Mouse (Mus musculus): ENCODE results near the gene Fzd7.

Fzd7 gene

GRCm38 (mm10) chr1:59472368-59473180 is 9.7 kb upstream of the Fzd7 start:
- no peak for DNase-seq

- no peak for DNase-seq
These were observed 9.1 kb upstream of the Fzd7 start for GRCm38 (mm10) chr1:59473181-59473555.

GRCm38 (mm10) chr1:59475618-59476017 is 6.6 kb upstream of the Fzd7 start:
- DNase-seq = no peak

- DNase-seq = no peak
These were observed 3.3 kb upstream of the Fzd7 start for GRCm38 (mm10) chr1:59478911-59479310.

- no peak for DNase-seq
These were observed 1.3 kb upstream of the Fzd7 start for GRCm38 (mm10) chr1:59480821-59481455.

- DNase-seq = peak; percentile 91
These were observed 550 bp upstream of the Fzd7 start for GRCm38 (mm10) chr1:59481456-59482291.

- peak; percentile 72 for DNase-seq
These were observed 684 bp downstream of the Fzd7 start for GRCm38 (mm10) chr1:59482696-59483520.

GRCm38 (mm10) chr1:59483521-59484245 is 1.5 kb downstream of the Fzd7 start:
- DNase-seq = peak; percentile 90

- DNase-seq = no peak
These were observed 2.1 kb downstream of the Fzd7 start for GRCm38 (mm10) chr1:59484314-59484713.

GRCm38 (mm10) chr1:59484791-59485785 is 2.9 kb downstream of the Fzd7 start:
- DNase-seq = peak; percentile 50

- no peak for DNase-seq
These were observed 3.6 kb downstream of the Fzd7 start for GRCm38 (mm10) chr1:59485803-59486202.

GRCm38 (mm10) chr1:59487651-59488051 is 5.4 kb downstream of the Fzd7 start:
- DNase-seq = no peak

- no peak for DNase-seq
These were observed 6.3 kb downstream of the Fzd7 start for GRCm38 (mm10) chr1:59488481-59488880.

- DNase-seq = no peak
These were observed 6.8 kb downstream of the Fzd7 start for GRCm38 (mm10) chr1:59488991-59489390.

- DNase-seq = no peak
These were observed 9.3 kb downstream of the Fzd7 start for GRCm38 (mm10) chr1:59491517-59491916.

GRCm38 (mm10) chr1:59492432-59492831 is 10.2 kb downstream of the Fzd7 start:
- no peak for DNase-seq

GRCm38 (mm10) chr1:59495970-59496369 is 13.7 kb downstream of the Fzd7 start:
- no peak for DNase-seq

GRCm38 (mm10) chr1:59497741-59498613 is 15.8 kb downstream of the Fzd7 start:
- no peak for DNase-seq

- no peak for DNase-seq
These were observed 17.1 kb downstream of the Fzd7 start for GRCm38 (mm10) chr1:59499327-59499726.

- no peak for DNase-seq
These were observed 20.1 kb downstream of the Fzd7 start for GRCm38 (mm10) chr1:59502355-59502754.
